Mouse (Mus musculus): ENCODE measurements at regions not wholly inside any gene's neighbourhood (a gene's known extent, or its start where the extent isn't known, plus 50 kb on each side); places are given as distances from the start of the nearest gene placed in this dataset.

DNA sequence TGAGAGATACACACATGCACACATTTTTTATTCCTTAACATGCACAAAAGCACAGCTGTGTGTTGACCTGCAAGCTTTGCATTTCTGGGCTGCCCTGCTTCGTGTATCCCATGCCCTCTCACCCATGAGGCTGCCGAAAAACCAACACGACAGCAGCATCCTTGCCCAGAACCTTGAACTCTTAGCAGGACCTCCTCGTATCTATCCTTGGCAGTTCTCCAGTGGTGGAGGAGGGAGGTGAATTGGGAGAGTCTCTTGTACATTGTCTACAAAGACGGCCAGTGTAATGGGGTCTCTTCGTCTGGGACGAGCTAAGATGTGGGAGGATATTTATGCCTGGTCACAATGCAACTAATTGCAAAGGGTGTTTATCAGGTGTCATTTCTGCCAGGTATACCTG lies 149.6 kb upstream of the Cadm1 start:
- TF ChIP-seq CTCF (IDR thresholded peaks at IDR 0.05; ENCODE audit: control insufficient read depth, insufficient read depth, low read length) (no peak), POLR2A (IDR thresholded peaks at IDR 0.05; ENCODE audit: borderline replicate concordance, control insufficient read depth, low read depth, low read length) (no peak)

Data from bone marrow, adult 2 months (tissue).